Mouse (Mus musculus) spleen, adult 2 months (tissue): ENCODE data around the gene Map7d2.

Source experiments
- CTCF ChIP-seq: fragments of 200-500 bp; IDR thresholded peaks from 2 replicates; pipeline ENCODE4 v1.5.1; 2011; ENCODE audit warnings: mild to moderate bottlenecking, inconsistent platforms; ENCODE audit not compliant: insufficient read depth, insufficient read length, insufficient replicate concordance; ENCODE audit errors: extremely low read depth
- POLR2A ChIP-seq: fragments of 200-500 bp; IDR thresholded peaks from 2 replicates; pipeline ENCODE4 v1.6.1; 2011; ENCODE audit warnings: low read depth, low read length, inconsistent platforms

GRCm38 (mm10) chrX:159371831-159372752 is 42.3 kb upstream of the Map7d2 start, which contains the start of gene Eif1ax:
- TF ChIP-seq CTCF (no peak), POLR2A (peak; percentile 25; the same call in 1 of the 2 replicates)
